Mouse (Mus musculus): Measurements from ENCODE around the gene Tox2.

- TF ChIP-seq CTCF (IDR thresholded peaks at IDR 0.05; ENCODE audit: extremely low read depth, insufficient read depth, insufficient read length, insufficient replicate concordance), result no peak
- no peak for TF ChIP-seq POLR2A (IDR thresholded peaks at IDR 0.05; ENCODE audit: low read depth, low read length)
Measured at GRCm38 (mm10) chr2:163202553-163202883, 407 bp upstream of the Tox2 start.
